Mouse (Mus musculus): ENCODE measurements around the gene Sec11a. TPM values are rescaled to one million over a fixed set of nuclear protein-coding genes. Genes with fewer than 3 reads are reported as not detected.

The Sec11a gene
- 412 TPM for polyA plus RNA-seq (2017; shearing (Covaris generic))

DNA sequence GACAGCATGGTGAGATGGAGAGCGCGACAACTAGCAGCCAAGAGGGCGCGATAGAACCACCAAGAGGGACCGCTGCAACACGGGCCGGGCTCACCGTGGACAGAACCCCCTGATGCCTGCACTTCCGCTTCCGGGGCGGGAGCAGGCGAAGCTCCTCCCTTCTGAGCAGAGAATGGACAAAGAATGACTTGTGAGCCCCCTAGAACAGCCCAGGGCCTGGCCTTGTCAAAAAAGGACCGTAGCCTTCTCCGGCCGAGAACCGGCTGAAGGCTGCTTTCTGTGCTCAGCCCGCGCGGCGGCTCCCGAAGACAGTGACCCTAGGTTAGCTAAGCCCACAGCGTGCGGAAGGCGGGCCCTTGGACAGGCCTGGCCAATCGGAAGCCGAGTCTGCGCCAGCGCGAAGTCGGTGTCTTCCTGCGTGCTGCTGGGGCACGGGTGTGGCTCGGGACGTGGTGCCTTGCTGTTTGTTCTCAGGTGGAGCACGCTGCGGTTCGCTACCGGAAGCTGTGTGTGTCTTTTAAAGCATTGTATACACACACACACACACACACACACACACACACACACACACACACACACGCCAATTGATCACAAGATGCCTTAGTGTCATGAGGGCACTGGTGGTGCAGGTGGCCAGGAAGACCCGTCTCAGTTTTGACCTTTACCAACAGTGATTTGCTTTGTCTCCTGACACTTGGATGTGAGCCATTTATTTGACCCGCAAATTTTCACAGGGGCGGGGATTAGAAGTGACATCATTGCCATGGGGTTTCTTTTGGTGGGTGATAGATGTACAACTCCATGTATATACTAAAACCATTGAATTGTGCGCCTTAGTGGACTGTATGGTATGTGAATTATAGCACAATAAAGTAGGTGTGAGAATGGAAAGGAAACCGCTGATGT lies at the start of gene Sec11a:
Sec11a (minus strand) TSS at position 336 of the 906 bp plus-strand sequence.

DNA sequence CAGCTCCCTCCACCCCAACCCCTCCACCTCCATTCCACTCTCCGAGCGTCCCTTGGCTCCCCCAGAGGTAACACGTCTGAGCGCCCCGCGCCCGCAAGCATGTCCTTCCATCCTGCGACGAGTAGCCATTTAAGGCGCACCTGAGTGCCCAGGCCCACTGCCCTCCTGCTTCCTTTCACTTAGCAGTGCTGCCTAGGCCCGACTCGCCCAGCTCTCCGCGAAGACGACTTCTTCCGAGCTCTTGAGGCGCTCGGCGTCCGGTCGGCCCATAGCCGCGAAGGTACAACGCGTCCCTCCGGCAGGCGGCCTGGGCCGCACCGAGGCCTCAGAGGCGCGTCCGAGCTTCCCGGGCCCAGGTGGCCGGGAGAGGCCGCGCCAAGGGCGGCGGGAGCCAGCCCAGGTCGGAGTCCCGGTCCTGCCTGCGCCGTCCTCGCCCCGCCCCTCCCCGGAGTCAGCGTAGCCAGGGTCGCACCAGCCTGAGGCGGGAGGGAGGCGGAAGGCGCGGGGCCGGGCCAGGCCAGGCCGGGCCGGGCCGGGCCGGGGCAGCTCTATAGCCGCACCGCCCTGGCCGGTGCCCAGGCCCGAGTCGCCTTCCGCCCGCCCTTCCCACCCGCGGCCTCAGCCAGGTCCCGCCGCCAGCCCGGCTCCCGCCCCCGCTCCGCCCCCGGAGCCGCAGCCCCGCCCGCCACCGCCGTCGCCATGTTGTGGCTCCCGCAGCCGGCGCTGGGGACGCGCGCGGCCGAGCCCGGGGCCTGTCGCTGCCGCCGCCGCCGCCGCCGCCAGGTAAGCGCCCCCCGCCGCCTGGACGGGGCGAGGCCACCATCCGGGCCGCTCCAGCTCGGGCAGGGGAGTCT lies 45.6 kb upstream of the Sec11a start, which contains the start of gene Zfp592:
Zfp592 (plus strand) TSS at position 702 of the 854 bp plus-strand sequence.

DNA sequence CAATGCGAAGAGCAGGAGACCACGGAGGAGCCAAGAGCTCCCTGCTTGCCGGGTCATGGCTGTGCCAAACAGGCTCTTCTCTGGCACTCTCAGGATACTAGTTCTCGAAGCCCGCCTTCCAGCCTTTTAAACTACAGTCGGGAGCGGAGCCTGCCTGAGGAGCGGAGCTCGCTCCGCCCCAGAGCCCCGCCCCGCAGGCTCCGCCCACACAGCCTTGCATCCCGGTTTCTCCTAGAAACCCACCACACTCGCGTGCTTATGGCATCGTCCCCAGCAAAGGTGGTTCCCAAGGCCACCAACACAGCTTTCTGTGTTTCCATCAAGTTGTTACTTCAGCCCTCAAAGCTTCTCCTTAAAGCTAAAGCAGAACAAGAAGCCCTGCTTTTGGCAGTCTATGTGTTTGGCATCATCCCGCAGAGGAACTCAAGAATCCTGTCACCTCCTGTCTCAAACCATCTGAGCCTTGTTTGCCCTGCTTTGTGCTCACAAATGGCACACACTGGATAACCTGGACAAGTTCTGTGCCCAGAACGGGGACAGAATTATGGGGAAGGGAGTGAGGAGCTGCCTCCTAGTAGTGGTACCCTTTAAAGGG lies 42.6 kb downstream of the Sec11a start, which contains the start of gene Nmb:
Nmb (minus strand) TSS at position 156 of the 595 bp plus-strand sequence.

DNA sequence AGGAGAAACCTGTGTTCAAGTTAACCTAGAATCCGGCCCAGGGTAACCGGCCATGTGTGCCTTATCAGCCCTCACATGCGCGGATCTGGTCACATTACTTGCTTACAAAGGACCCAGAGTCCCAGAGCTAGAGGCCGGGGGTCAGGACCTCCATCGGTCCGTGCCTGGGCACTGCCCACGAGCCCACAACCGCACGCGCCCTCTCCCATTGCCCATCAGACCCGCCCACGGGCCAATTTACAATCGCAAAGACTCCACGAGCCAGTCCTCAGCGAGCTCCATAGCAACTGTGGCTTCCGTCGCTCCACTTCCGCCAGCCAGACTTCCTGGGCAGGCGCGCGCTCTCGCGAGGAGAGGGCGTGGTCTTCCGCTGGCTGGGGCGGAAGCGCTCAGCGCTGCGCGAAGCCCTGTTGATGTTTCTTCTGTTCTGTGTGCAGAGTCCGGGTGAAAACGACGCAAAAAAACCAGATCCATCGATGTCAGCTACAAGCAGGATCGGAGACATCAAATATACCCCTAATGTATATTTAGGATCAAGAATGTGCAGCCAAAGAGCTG lies 46.6 kb downstream of the Sec11a start, which contains the start of gene Wdr73:
Wdr73 (minus strand) TSS at position 326 of the 558 bp plus-strand sequence.

DNA sequence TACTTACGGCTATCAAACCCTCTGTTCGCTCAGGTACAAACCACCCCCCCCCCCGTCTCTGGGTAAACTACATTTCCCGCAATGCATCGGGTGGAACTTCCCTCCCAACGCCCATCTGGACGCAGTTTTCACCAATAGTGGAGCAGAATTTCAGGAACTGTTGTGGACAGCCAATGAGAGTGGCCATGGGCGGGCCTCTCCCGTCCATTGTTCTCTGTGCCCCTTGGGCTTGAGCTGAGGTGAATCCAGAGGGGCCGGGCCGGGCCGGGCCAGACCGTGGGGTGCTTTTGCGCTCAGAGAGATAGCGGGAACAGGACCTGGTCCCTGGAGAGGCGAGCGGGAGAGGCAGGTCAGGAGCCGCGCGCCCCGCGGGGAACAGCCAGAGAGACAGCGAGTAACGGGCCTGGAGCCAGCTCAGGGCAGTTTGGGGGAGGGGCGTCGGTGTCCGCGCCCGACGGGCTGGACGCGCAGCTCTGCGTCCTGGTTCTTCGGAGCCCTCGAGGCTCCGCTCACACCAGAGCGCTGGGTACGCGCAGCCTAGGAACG lies 86.8 kb downstream of the Sec11a start, which contains the start of gene Zscan2:
Zscan2 (plus strand) TSS at position 192 of the 546 bp plus-strand sequence.

Other genes with a start within 250 kb of the Sec11a start
- gene Iqgap1, start 121.8 kb downstream of the Sec11a start, polyA plus RNA-seq (2017; shearing (Covaris generic)) = 206 TPM
- 5.1 TPM for gene Zscan2, start 86.9 kb downstream of the Sec11a start, polyA plus RNA-seq (2017; shearing (Covaris generic))
- 15.9 TPM for gene Wdr73, start 46.5 kb downstream of the Sec11a start, polyA plus RNA-seq (2017; shearing (Covaris generic))
- gene Nmb, start 42.7 kb downstream of the Sec11a start, polyA plus RNA-seq (2017; shearing (Covaris generic)) = 14.0 TPM
- gene Zfp592, start 45.9 kb upstream of the Sec11a start, polyA plus RNA-seq (2017; shearing (Covaris generic)) = 163 TPM
- gene Alpk3, start 109.8 kb upstream of the Sec11a start, polyA plus RNA-seq (2017; shearing (Covaris generic)) = 0.05 TPM
- gene Slc28a1, start 167.0 kb upstream of the Sec11a start, polyA plus RNA-seq (2017; shearing (Covaris generic)) = 0.12 TPM

Measured in naive thymus-derived CD4-positive, alpha-beta T cell, adult 5 months (primary cell).